Mouse (Mus musculus): ENCODE results near the gene Dnah5.
A peak's percentile ranks its signal among the peaks of the same experiment; 100 is the strongest.
"Not testable (repeated sequence)": the region's sequence is repeated elsewhere in the genome, so short reads cannot be mapped to it uniquely, and the experiment has no call there.

Gene Dnah5

DNA sequence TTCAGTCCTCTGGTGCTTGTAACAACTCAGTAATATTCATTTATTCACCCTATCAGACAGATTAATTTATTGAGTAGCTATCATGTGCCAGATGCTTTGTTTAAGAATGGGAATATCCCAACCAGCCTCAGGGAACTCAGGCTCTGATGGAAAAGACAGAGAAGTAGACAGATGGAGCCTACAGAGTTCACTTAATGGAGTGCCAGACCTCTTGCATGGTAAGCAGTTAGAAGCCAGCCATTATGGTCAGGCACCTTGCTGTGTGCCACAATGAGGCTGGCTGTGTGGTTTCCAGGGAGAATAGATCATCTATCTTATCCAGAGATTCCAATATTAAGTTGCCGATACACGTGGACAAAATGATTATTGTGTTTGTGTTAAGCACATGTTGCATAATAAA is 104.3 kb downstream of the Dnah5 start:
- DNase-seq, result no peak

DNA sequence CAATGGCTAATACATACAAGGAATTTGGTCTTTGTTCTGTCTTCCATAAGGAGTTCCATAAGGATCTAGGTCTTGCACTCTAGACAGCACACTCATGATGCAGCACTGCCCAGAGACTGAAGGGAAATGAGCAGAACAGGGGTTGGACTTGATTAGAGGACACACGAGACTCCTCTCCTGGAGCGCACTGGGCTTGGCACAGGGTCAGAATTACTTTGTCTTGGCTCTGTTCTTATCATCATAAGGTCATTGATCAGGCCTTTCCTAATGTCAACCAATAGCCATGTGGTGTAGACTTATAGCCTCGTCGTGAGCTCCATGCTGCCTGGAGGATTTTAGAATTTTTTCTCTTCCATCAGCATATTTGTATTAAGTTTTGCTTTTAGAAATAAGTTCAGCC is 107.0 kb downstream of the Dnah5 start:
- no peak for DNase-seq

DNA sequence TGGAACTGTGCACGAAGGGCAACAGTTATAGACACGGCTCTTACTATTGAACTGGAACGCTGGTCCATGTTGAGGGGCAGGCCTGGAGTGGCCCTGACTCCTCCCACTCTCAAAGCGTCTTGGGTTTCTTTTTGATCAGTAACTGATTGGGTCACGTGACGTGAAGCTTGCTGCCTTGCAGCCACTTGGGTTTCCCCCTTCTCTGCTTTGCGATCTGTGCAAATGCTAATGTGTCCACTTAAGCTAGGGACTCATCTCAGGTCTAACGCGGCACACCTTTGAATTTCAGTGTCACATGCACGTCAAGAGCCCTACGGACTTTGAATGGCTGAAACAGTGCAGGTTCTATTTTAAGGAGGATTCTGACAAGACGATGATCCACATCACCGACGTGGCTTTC is 109.9 kb downstream of the Dnah5 start:
- DNase-seq, result no peak

DNA sequence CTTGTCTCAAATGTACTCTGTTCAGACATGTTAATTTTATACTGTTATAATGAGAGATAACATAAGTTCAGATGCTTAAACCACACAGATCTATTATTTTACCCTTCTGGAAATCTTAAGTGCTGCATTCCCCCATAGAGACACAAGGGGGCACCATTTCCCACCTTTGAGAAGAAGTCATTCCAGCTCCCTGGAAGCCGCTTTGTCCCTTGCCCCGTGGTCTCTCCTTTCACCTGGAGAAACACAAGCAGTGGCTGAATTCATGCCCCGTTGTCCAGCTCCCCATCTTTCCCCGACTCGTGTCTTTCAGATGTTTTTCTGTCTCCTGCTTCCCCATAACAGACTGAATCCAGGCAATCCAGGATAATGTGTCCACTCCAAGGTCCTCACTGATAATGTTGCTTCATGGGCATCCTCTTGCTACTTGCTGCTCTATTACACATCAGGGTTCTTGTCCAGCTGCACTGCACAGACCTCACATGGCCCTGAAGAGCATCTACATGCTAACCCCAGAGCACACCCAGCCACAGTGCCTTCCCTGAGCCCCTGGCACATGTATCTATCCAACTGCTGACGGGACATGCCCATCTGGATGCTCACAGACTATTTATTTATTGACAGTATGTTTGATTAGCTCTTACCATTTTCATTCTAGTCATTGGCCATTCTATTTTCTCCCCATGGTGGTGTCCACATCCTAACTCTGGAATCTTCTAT is 112.4 kb downstream of the Dnah5 start:
- peak; percentile 46 for DNase-seq

DNA sequence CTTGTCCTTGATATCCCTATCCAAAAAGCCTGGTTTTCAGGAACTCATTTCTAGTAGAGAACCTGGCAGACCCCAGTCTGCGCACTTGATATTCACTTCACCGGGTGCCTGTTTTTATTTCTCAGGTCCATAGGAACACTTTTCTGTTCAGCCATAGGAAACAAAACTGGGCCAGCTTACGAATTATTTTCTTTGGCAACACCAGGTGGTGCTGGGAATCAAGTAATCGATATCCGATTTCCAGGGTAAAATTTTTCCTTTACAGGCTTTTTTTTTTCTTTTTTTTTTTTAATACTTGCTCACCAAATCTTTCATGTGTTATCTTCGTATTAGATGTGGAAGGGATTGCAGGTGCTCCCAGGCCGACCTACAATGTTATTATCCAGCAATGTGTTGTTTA is 119.0 kb downstream of the Dnah5 start:
- no peak for DNase-seq

DNA sequence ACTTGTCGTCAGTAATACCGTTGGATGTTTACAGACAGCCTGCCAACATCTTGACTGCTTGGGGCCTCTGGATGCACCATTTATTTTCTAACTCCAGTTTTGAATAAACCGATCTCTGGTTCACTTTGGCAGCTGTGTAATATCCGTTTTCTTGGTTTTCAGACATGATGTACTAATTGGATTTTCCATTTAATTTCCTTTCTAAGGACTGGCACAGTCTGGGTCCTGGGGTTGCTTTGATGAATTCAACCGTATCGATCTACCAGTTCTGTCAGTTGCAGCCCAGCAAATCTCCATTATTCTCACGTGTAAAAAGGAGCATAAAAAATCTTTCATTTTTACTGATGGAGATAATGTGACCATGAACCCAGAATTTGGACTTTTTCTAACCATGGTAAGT is 123.4 kb downstream of the Dnah5 start:
- DNase-seq, result no peak

DNA sequence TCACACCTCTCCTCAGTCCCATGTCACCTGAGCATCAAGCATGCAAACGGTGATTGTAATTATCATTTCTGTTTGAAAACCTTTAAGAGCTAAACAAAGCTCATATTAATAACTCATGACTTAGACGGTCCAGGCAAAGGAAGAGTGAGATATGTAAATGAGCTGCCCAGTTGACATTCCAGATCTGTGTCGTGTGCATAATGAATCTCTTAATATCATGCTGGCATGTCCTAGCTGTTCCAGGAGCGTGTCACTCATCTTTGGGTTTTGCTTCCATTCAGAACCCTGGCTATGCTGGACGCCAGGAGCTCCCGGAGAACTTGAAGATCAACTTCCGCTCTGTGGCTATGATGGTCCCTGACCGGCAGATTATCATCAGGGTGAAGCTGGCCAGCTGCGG is 123.9 kb downstream of the Dnah5 start:
- no peak for DNase-seq

DNA sequence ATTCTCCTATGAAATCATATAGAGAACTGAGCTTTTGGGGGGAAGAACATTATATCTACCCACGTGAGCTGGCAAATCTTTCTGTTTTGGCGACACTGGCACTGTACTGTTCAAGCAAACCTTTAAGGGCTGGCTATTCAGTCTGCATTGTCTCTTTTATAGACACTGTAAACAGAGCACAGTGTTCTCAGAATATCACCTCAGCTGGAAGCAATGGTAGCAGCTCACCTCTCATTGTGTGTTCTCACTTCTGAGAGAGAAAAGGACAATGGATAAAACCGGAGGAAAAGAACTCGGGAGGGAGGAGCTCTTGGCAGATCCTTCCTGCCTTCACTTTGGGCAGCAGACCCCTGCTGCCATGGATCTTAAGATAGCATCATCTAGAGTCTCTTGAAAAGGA is 137.6 kb downstream of the Dnah5 start:
- DNase-seq, result no peak

DNA sequence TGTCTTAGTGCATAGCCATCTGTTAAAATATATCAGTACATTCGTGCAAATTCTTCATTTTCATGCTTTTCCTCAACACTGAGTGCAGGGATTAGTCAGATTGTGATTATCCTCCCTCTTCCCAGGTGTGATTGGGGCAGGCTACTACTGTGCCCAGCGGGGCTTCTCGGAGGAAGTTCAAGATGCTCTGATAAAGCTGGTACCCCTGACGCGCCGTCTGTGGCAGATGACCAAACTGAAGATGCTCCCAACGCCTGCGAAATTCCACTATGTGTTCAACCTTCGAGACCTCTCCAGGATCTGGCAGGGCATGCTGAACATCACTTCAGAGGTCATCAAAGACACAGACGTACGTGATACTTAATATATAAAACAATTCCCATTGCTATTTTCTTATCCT is 164.0 kb downstream of the Dnah5 start:
- no peak for DNase-seq

DNA sequence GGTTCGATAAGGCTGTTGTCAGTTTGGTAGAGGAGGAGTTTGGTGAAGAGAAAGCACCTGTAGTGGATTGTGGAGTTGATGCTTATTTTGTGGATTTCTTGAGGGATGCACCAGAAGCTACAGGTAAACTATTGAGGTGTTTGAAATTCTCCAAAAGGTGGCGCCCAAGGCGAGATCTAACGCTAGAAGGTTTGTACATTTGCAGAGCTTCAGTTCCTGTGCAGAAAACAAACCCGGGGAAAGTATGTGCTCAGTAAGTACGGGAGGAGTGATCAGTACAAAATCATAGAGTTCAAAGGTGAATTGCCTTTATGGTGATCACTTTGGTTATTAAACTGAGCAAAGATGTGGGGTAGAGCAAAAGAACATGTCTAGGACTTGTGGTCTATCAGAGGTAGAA is 166.9 kb downstream of the Dnah5 start:
- no peak for DNase-seq

DNA sequence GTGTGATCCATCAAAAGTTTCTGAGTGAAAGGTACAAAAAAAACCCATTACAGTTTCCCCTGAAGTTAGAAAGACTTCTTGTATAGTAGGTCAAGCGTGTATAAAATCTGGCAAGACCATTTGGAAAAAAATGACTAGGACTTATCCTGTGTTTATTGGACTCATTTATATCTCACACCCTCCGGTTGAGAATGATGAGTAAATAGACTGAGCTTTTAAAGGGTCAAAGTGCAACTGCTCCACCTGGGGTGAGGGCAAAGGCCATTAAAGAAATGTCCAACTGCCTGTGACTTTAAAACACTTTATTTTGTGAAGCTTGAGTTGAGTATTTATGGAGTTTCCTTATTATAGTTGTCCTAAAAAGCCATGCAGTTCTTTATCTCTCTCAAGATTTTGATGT is 168.0 kb downstream of the Dnah5 start:
- no peak for DNase-seq

DNA sequence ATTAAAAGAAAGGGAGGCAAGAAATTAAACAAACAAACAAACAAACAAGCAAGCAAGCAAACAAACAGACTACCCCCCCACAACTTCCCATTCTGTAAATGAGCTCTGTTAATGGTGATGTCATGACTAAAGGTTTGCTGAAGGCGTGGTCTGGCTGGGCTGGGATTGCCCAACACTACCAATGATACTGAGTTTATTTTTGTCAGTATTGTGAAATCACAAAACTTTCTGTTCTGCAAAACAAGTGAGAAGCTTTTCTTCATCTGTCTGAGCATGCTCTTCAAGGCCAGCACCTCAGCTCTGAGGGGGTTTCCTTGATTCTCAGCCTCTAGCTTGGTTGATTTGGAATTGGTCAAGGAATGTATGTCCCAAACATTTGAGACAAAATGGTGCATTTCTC is 170.8 kb downstream of the Dnah5 start:
- DNase-seq, result no peak

DNA sequence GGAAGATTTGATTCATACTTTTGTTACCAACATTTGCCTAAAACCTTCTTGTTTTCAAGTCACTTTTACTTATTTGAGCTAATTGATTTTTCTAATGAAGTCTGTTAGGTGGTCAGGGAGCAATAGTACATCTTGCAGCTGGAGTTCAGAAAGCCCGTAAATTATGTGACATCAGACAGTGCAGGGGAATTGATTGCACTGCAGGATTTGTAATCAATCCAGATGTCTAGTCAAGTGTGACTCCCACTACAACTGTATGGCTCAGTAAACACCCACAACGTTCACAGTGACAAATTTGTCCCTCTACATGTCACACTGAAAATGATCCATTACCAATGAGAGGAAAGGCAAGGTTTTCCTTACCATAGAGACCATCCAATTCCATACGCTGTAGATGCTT is 177.4 kb downstream of the Dnah5 start:
- DNase-seq, result no peak

DNA sequence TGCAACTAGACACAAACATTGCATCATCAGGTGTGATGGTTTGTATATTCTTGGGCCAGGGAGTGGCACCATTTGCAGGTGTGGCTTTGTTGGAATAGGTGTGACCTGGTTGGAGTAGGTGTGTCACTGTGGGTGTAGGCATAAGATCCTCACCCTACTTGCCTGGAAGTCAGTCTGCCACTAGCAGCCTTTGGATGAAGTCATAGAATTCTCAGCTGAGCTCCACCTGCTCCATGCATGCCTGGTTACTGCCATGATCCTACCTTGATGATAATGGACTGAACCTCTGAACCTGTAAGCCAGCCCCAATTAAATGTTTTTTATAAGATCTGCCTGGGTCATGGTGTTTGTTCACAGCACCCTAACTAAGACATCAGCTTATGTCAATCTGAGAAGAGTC is 190.2 kb downstream of the Dnah5 start:
- DNase-seq, result not testable (repeated sequence)

DNA sequence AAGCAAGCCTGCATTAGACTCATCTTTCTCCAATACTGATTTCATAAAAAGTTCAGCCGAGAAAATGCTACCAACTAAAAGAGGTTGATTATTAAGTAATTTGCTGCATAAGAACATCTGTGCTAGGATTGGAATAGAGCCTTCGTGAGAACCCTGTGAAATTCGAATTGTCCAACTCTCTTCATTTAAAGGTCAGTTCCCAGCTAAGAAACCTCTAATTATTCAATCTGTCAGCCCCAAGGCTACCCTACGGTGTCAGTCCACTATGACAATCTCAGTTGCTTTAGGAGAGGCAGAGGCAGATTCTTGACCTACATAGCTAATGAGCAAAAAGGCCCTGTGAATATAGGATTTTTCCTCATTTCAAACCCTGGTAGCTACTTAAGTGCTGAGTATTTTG is 191.9 kb downstream of the Dnah5 start:
- DNase-seq, result no peak

DNA sequence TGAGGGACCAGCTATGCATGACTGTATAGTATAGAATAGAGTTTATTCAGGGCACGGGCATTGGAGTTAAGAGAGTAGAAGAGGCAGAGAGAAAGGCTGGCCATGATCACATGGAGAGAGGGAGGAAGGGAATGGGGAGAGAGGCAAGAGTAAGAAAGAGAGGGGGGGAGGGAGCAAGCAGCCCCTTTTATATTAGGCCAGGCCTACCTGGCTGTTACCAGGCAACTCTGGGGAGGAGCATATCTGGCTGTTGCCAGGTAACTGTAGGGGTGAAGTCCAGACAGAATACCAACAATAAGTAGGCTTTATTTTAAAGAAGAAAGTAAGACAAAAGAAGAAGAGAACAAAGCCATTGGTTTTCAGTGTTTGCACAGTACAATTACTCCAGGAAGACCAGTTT is 194.9 kb downstream of the Dnah5 start:
- DNase-seq, result no peak

DNA sequence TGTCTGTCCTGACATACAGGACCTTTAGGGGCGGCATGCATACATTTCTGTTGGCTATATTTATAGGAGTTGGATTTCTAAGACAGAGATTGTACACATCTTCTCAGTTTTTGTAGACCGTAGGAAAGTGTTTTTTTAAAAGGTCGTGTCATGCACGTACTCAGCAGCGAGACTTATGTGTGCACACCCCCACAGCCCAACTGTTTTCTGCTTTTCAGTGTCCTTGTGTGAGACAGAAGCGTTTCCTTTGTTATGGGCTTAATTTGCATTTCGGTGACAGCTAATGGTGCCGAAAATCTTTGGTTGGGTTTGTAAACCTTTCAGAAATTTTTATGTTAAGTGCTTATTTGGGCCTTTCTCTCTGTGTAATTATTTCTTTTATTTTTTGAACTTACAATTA is 195.7 kb downstream of the Dnah5 start:
- no peak for DNase-seq

DNA sequence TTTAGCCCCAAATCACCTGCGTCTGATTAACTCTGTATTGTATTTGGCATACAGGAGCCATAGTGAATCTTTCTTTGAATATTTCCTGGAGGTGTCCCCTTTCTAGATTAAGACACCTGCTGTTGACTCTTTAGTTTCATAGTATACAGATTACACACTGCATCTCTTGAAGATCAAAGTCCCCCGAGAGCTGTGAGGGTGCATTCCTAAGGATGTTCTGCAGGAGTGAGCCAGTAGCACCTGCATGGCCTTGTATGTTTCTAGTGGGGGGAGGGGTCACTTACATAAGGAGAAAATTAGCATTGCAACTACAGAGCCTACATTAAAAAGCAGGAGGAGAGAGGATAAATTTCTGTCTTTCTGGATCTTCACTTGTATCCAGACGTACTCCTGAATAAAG is 201.1 kb downstream of the Dnah5 start:
- DNase-seq, result no peak

DNA sequence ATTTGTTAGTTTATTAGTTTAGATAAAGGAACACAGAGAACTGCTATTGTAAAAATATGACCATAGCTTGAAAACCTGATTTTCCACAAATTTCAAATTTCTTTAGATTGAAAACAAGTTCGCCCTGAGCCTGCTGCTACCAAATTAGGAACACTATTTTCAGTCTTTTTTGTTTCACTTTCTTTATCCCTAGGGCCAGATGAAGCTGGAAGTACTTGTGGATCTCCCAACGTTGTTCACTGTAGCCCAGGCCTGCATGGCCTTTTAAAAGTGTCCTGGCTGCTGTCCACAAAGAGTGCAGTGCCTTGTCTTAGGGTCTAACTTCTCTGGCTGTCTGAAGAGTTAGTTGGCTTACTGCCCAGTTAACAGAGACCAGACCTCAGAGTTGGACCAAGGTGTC is 201.6 kb downstream of the Dnah5 start:
- DNase-seq, result no peak

DNA sequence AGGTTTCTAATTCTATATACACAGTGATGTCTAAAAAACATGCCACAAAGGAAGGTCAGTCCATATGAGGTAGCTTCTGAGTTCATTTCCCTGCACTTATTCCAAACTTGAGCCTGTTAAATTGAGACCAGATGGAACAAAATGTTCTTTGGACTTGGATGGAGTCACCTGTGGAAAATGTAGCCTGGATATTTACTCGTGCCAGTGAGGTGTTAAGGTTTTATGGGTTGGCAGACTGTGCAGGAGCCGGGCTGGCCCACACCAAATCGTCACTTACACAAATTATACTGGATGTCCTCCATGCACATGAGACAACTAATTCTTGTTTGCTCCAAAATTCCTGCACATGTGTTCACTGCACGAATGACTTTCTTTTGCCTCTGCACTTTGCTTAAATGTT is 236.2 kb downstream of the Dnah5 start:
- no peak for DNase-seq

DNA sequence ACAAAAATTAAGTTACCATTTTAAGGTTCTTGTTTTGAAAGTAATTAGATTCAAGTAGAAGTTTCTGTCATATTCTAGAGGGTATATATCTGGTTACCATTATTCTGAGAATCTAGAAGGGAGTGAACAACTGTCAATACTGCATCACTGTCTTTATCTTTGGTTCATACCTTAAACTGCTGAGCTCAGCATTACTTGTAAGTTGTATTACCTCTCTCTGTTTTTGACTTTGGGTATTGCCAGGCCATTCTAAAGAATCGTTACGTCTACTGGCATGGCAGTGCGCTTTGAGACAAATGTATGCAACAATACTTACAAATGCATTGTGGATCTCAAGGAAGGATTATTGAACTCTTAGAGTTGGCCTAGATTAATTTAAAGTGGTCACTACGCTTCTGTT is 240.9 kb downstream of the Dnah5 start:
- DNase-seq, result no peak

DNA sequence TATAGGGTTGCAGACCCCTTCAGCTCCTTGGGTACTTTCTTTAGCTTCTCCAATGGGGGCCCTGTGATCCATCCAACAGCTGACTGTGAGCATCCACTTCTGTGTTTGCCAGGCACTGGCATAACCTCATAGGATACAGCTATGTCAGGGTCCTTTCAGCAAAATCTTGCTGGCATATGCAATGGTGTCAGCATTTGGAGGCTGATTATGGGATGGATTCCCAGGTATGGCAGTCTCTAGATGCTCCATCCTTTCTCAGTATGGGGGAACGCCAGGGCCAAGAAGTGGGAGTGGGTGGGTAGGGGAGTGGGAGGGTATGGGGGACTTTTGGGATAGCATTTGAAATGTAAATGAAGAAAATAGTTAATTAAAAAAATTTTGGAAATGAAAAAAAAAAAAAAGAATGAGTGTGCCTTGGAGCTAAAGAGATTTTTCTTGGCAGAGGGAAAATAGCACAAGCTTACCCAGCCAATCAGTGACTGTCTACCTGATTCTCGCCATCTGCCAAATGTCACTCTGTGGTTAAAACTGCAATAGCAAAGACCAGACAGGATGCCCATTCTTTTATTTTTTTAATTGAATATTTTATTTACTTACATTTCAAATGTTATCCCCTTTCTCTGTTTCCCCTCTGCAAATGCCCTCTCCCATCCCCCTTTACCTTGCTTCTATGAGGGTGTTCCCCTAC is 257.7 kb downstream of the Dnah5 start:
- DNase-seq, result not testable (repeated sequence)

DNA sequence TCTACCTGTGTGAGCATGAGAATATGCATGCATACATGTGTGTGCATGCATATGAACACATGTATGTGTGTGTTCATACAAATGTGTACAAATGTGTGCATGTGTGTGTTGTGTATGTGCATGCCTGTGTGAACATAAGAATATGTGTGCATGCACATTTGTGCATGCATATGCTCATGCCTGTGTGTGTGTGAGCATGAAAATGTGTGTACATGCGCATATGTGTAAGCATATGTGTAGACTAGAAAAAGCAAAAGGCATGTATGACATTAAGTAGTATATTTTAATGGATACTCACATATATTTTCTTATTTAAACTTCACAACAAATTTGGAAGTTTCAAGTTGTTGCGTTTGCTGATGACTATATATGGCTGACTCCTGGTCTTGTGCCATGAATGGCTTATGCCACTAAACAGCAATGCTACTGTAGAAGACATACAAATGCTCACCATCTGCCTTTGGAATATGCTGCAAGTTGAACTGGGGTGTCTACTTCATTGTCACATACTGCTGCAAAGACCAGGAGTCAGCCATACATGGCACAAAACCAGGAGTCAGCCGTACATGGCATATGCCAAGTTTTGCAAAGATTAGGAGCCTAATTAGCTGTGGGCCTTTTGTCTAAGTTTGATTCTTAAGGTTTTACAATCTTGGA is 263.2 kb downstream of the Dnah5 start:
- DNase-seq, result no peak

DNA sequence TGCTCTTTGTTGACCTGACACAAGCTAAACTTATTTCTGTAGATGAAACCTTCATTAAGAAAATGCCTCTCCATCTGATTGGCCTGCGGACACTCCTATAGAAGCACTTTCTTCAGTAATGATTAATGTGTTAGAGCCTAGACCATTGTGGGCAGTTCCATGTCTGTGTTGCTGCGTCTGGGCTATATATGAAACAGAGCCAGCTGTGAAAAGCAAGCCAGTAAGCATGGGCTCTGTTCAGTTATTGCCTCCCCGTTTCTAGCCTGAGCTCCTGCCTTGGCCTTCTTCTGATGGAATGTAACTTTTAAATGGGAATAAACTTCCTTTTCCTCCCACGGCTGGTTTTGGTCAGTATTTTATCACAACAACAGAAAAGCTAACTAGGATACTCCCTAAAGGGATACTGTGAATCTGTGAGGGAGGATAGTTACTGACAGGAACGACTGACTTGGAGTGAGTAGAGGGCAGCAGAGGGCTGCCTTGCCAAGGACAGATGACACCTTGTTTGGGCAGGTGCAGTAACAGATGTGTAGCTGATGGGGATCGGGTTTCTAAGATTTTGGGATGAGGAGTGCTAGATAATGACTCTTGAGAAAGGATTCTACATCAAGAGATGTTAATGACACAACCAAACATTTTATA is 270.3 kb downstream of the Dnah5 start:
- no peak for DNase-seq
